Mouse (Mus musculus): ENCODE measurements around the gene Alcam.

The Alcam gene

DNA sequence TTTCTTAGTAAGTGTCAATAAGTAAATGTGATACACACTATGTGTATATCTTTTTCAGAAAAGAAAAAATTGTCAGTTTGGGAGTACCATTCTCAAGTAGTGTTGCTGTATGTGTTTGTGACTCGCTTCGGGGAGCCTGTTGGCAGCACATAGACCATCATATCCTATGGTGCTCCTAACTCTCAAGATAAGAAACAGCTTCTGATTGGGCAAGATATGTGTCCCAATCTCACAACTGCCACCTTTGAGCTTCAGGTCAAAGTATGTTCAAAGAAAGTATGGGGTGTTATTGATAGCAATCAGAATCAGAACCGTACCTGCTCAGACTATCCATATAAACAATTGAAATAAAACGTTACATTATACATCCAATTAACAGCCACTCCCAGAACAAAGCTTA, 202.9 kb downstream of the Alcam start:
- DNase-seq (ENCODE audit: low read depth): no peak

DNA sequence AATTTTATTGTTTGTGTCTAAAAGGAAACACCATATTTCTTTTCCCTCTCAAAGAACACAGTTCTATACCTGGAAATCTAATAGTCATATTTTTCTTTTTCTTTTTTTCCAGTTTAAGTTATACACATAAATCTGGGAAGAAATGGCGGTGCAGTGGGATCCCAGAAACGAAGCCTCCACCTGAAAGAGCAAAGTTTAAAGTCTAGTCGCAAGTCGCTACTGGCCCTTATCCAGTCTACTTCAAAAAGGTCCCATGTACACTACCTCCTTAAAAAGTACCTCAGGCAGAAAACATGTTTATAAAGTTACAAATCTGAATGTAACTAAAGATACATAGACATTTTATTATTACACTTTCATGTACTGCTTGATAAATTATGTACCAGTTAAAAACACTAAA, 203.7 kb downstream of the Alcam start:
- DNase-seq (ENCODE audit: low read depth): no peak

DNA sequence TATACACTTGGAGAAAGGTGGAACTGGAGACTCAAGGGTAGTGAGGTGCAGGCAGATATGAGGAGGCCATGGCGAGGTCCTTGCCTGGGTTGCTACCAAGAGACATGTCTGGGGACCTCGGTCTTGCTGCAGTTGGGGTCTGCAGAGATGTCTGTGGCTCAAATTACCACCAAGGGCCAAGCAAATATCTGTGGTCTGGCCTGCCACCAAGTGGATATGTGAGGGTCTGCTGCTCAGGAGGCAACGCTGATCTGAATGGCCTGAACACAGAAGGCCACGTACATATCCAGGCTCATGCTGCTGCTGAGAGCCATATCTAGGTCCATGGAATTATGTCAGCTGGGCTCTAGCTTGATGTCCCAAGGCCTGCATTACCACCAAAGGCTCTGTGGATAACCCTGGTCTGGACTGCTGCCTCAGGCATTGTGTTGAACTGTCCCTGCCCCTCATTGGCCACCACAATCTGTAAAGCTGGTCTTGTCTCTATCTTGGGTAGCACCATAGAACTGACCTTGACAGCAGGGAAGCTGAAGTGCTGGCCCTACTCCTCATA, 210.4 kb downstream of the Alcam start:
- DNase-seq (ENCODE audit: low read depth): no peak

DNA sequence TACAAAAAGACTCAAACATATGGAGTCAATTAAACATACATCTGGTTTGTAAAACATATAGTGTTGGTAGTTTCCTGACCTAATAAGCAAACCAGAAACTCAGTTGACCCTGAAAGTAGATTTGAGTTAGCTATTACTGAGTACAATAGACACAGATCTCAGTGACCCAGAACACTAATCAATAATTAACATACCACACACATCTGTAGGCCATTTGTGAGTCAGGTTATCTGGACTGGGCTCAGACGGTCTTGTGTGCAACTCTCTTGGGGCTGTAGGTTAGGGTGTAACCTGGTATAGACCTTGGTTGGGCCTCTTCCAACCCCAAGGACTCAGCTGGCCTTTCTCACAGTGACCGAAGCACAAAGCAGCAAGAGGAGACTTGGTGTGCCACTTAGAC, 211.7 kb downstream of the Alcam start:
- DNase-seq (ENCODE audit: low read depth): no peak

DNA sequence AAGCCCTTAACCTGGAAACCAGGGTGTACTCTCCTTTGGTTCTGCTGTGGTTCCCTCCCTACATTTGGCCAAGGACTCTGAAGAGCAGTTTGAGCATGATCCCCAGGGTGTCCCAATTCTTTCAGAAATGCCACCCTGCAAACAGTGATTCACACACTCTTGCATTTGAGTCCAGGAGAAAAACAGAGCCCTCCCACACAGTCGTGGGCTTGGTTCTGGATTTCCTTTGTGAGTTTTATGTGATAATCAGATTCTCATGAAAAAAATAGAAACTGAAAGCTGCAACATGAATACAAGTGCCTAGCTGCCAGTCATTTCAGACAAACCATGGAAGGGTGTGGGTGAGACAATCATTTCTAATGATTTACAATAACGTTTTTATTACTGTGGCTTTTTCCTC, 223.9 kb downstream of the Alcam start:
- DNase-seq (ENCODE audit: low read depth): no peak

DNA sequence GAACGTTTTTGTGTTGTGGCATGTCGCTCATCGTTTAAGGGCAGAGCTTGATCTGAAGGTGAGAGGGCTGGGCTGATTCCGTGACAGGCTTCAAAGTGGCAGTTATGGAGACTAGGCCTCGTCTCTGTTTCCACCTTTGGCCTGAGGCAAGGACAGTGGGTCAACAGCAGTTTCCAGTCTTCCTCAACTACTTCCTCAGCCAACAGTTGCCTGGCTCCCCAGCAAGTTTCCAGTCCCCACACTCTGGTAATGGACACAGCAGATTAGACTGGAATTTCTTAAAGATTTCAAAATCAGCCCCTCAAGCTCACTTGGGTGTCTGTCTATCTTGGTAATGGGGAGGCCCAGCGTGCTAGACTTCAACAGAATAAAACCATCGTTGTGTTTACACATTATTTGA, 224.4 kb downstream of the Alcam start:
- no peak for DNase-seq (ENCODE audit: low read depth)

DNA sequence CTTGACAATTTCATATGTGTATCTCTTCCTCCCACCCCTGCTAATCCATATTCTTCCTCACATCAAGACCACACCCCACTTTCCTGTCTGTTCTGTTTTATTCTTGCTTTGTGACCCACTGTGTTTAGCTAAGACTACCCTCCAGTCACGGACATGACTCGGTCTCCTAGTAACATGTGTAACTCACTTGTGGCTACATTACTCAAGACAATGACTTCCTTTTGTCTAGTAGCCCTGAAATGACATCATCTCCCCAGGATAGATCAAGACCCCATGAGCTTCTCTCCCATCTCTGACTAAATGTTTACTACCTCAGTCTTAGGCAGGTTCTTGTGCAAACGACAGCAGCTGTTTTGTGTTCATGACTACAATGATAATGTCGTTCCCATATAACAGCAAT, 231.0 kb downstream of the Alcam start:
- DNase-seq (ENCODE audit: low read depth): no peak

DNA sequence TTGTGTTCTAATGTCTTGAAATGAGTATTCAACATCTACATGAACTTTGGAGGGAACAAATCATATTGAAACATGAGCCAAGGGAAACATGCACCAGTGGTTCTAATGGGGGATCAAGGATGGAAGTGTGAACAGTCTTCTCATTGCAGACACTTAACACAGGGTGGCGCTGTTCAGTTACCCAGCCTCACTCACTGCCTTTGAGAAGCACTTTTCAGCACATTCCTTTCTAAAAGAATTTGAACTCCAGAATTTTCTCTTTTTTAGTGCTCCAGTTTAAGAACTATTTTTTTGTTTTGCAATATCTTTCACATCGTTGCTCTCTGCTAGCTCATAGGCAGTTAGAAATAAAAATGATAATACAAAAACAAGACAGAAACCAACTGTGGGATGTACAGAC, 234.8 kb downstream of the Alcam start:
- DNase-seq (ENCODE audit: low read depth): peak; percentile 4

DNA sequence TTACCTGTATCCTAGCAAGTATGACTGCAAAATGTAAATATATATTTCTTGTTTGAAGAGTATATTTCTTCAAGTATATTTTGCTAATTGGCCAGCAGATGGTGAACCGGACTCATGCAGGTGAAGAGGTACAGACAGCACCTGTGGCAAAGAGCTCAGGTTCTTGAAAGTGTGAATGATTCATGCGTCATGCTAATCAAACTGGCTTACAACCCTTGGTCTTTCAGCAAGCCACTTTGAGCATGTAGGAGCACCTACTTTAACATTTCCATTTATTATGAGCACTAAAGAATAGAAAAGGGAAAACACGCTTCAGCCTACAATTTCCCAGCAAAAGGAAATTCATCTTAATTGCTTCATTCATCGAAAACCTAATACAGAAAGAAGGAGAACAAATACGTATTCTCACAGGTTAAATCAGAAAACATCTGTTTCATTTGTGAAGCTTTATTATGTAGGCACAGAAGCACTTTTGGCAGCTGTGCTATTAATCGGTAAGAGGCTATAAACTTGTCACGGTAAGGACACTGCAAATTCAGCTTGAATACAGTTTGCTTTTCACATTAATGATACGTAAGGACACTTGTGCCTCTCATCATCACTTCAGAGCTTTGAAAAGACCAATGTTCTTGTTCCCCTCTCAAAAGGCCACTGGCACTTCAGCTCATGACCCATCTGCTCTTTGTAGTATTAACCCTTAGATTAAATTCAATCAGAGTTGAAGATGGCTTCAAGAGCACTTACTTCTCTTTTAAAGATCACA, 242.8 kb downstream of the Alcam start:
- DNase-seq (ENCODE audit: low read depth): no peak

DNA sequence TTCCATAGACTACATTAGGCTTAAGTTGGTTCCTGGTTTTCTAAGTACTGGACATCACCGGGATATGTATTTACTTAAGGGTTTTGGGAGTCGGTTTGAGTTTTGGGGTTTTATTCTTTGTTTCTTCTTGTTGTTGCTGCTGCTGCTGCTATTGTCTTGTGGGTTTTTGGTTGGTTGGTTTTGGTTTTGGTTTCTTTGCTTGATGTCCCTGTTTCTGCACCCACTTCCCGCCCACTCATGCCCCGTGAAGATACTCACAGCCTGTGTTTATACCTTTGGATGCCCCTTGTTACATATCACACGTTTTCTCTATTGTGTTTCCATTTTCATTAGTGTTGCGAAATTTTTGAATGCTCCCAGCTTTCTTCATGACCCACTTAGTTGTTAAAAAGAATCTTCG, 253.8 kb downstream of the Alcam start:
- no peak for DNase-seq (ENCODE audit: low read depth)
